Mouse (Mus musculus) gastrocnemius, postnatal 25 days (tissue): Measurements from ENCODE around the gene Qtrt1. TPM values are rescaled to one million over a fixed set of nuclear protein-coding genes. Genes with fewer than 3 reads are reported as not detected.

Experiments used
- DNase-seq: peaks from one replicate; pipeline ENCODE4 v3.0.0; 2022
- long read RNA-seq, 2 experiments: library from polyadenylated mRNA; stranded (forward); transcript quantifications; one replicate each; pipeline ENCODE4 v2.0.0; 2021
- total RNA-seq, 2 experiments: library from RNA; stranded (reverse); gene quantifications; 1 replicate in 1 of 2; 2 replicates in 1 of 2; pipeline ENCODE4 v1.2.3; 2021

Gene Qtrt1
- 1 to 10 TPM; 5.3 to 7.7 TPM for total RNA-seq
- long read RNA-seq, experiment 1, transcript Qtrt1-201 (10 exons, 1,316 nt), result major isoform, 8 of 11 reads
- long read RNA-seq, experiment 1, partial matches to known transcripts, result 1 of 11 reads
- long read RNA-seq, experiment 1, other reads (novel, unspliced or antisense), result 2 of 11 reads
- long read RNA-seq, experiment 2, transcript Qtrt1-201 (10 exons, 1,316 nt), result major isoform, 8 of 8 reads
- long read RNA-seq, experiment 2, partial matches to known transcripts, result 0 of 8 reads
- long read RNA-seq, experiment 2, other reads (novel, unspliced or antisense), result 0 of 8 reads

GRCm38 (mm10) chr9:21411669-21412550, at the start of gene Qtrt1:
Gene Qtrt1, plus strand, starts transcription at chr9:21411837.
- DNase-seq, result peak; percentile 70

- peak; percentile 31 for DNase-seq
Observed at GRCm38 (mm10) chr9:21366541-21367220, 45.0 kb upstream of the Qtrt1 start.

GRCm38 (mm10) chr9:21367357-21368111, 44.1 kb upstream of the Qtrt1 start, which contains the start of gene Ilf3:
Gene Ilf3, plus strand, starts transcription at chr9:21367871.
- DNase-seq, result peak; percentile 100

GRCm38 (mm10) chr9:21368131-21368584, 43.5 kb upstream of the Qtrt1 start:
- peak; percentile 73 for DNase-seq

- DNase-seq, result no peak
Observed at GRCm38 (mm10) chr9:21369080-21369479, 42.6 kb upstream of the Qtrt1 start.

GRCm38 (mm10) chr9:21370876-21371275, 40.8 kb upstream of the Qtrt1 start:
- no peak for DNase-seq

- DNase-seq, result no peak
Observed at GRCm38 (mm10) chr9:21372508-21372907, 39.1 kb upstream of the Qtrt1 start.

- no peak for DNase-seq
Observed at GRCm38 (mm10) chr9:21379195-21379594, 32.4 kb upstream of the Qtrt1 start.

GRCm38 (mm10) chr9:21380868-21381267, 30.8 kb upstream of the Qtrt1 start:
- no peak for DNase-seq

- DNase-seq, result no peak
Observed at GRCm38 (mm10) chr9:21383966-21384365, 27.7 kb upstream of the Qtrt1 start.

GRCm38 (mm10) chr9:21392646-21393175, 18.9 kb upstream of the Qtrt1 start:
- no peak for DNase-seq

GRCm38 (mm10) chr9:21395692-21396091, 15.9 kb upstream of the Qtrt1 start:
- DNase-seq, result no peak

GRCm38 (mm10) chr9:21397170-21397569, 14.5 kb upstream of the Qtrt1 start:
- no peak for DNase-seq

- DNase-seq, result no peak
Observed at GRCm38 (mm10) chr9:21401042-21401441, 10.6 kb upstream of the Qtrt1 start.

- DNase-seq, result no peak
Observed at GRCm38 (mm10) chr9:21402764-21403253, 8.8 kb upstream of the Qtrt1 start.

GRCm38 (mm10) chr9:21403745-21404144, 7.9 kb upstream of the Qtrt1 start:
- no peak for DNase-seq

GRCm38 (mm10) chr9:21405525-21405924, 6.1 kb upstream of the Qtrt1 start:
- no peak for DNase-seq

GRCm38 (mm10) chr9:21407951-21408350, 3.7 kb upstream of the Qtrt1 start:
- no peak for DNase-seq

GRCm38 (mm10) chr9:21408624-21409023, 3.0 kb upstream of the Qtrt1 start:
- no peak for DNase-seq

- DNase-seq, result peak; percentile 66
Observed at GRCm38 (mm10) chr9:21409592-21410317, 1.9 kb upstream of the Qtrt1 start.

- DNase-seq, result no peak
Observed at GRCm38 (mm10) chr9:21417866-21418265, 6.2 kb downstream of the Qtrt1 start.
